In genomic region chr12:108240953-108241588, GRCm38 (mm10) we compare ENCODE assay signal across 8 mouse cellular contexts. TPM values are rescaled to one million over a fixed set of nuclear protein-coding genes. Genes with fewer than 3 reads are reported as not detected.
DNase-seq lines count a peak whose midpoint lies in the region; ATAC-seq lines count a peak whose summit lies in the region.

No protein-coding gene starts in this region.

- peaks cover 97% of the 10 kb centered on the region for H3K4me1 ChIP-seq in hindbrain, embryonic 15.5 days (replicated peaks)
- peaks cover 92% of the 10 kb centered on the region for H3K4me1 ChIP-seq in midbrain, embryonic 14.5 days (ENCODE audit: control insufficient read depth, insufficient read depth, low read length)

- no peaks in the 10 kb centered on the region for H3K36me3 ChIP-seq in hindbrain, embryonic 15.5 days
- H3K36me3 ChIP-seq in midbrain, embryonic 14.5 days (ENCODE audit: control insufficient read depth, insufficient read depth, low read length): no peaks in the 10 kb centered on the region

- H3K27me3 ChIP-seq in hindbrain, embryonic 15.5 days: no peaks in the 10 kb centered on the region
- H3K27me3 ChIP-seq in midbrain, embryonic 14.5 days (ENCODE audit: control insufficient read depth, insufficient read depth, low read length): no peaks in the 10 kb centered on the region

- H3K4me3 ChIP-seq in hindbrain, embryonic 15.5 days: no peak overlapping the region
- no peak overlapping the region for H3K4me3 ChIP-seq in midbrain, embryonic 14.5 days (replicated peaks; ENCODE audit: low read depth, low read length)

- ATAC-seq in hindbrain, embryonic 15.5 days (ENCODE audit: low FRiP score, low read depth): peak; percentile 61
- ATAC-seq in midbrain, embryonic 14.5 days (ENCODE audit: low FRiP score, low TSS enrichment): peak; percentile 51

- no peak overlapping the region for H3K9ac ChIP-seq in hindbrain, embryonic 15.5 days
- peak overlapping the region; percentile 39 for H3K9ac ChIP-seq in midbrain, embryonic 14.5 days (replicated peaks; ENCODE audit: low read length)

- no peaks in the 10 kb centered on the region for H3K9me3 ChIP-seq in hindbrain, embryonic 15.5 days
- no peaks in the 10 kb centered on the region for H3K9me3 ChIP-seq in midbrain, embryonic 14.5 days (ENCODE audit: control insufficient read depth, low read length)

- DNase-seq in layer of hippocampus, adult 9-11 months: peak; percentile 65
- DNase-seq in layer of hippocampus, adult 9-10 months (ENCODE audit: low spot score): no peak
- DNase-seq in embryo, embryonic 10.5 days (ENCODE audit: low spot score): peak; percentile 83
- peak; percentile 76 for DNase-seq in midbrain, embryonic 14.5 days
- DNase-seq in thymus, postnatal 25 days: no peak
- DNase-seq in gastrocnemius, postnatal 14 days: no peak
- DNase-seq in lung, postnatal 36 days: no peak

- intact Hi-C loops in gastrocnemius, postnatal 14 days (cut with DNase I; ENCODE audit: low total_unique reads): no loop called here

- peak overlapping the region; percentile 13 for H3K4me2 ChIP-seq in hindbrain, embryonic 15.5 days
- H3K4me2 ChIP-seq in midbrain, embryonic 14.5 days (ENCODE audit: low read length): peak overlapping the region; percentile 39

- peak overlapping the region; percentile 72 for H3K27ac ChIP-seq in hindbrain, embryonic 15.5 days (replicated peaks)
- peak overlapping the region; percentile 85 for H3K27ac ChIP-seq in midbrain, embryonic 14.5 days (replicated peaks; ENCODE audit: low read depth, low read length)

- 13% methylated on average over 21 of the region's 21 CpGs for WGBS in hindbrain, embryonic 15.5 days
- WGBS in midbrain, embryonic 14.5 days: 7% methylated on average over 21 of the region's 21 CpGs

RNA-seq across cellular contexts. Expression of gene Ccdc85c, which starts 34.2 kb away (rescaled TPM):
- 13.7 and 14.7 TPM in 2 replicates for polyA plus RNA-seq in hindbrain, embryonic 15.5 days (2015; fragmentation: Nextera tagmentation; extraction: Ambion mirVana)
- 20.9 and 22.3 TPM in 2 replicates for polyA plus RNA-seq in midbrain, embryonic 14.5 days (2014; fragmentation: Nextera tagmentation; extraction: Ambion mirVana)
- total RNA-seq in gastrocnemius, postnatal 14 days (2021): 1 to 10 TPM; 5.4 to 5.7 TPM

Comparison
In these comparisons a context has a peak if more than half of its experiments do, and no peak if none do; other contexts are left out.
1. DNase-seq: peak in layer of hippocampus, adult 9-11 months (single experiment), embryo, embryonic 10.5 days (single experiment) and midbrain, embryonic 14.5 days (single experiment); none in layer of hippocampus, adult 9-10 months (single experiment), thymus, postnatal 25 days (single experiment), gastrocnemius, postnatal 14 days (single experiment) and lung, postnatal 36 days (single experiment).